Mouse (Mus musculus): ENCODE data around the gene Aldh18a1.

DNA sequence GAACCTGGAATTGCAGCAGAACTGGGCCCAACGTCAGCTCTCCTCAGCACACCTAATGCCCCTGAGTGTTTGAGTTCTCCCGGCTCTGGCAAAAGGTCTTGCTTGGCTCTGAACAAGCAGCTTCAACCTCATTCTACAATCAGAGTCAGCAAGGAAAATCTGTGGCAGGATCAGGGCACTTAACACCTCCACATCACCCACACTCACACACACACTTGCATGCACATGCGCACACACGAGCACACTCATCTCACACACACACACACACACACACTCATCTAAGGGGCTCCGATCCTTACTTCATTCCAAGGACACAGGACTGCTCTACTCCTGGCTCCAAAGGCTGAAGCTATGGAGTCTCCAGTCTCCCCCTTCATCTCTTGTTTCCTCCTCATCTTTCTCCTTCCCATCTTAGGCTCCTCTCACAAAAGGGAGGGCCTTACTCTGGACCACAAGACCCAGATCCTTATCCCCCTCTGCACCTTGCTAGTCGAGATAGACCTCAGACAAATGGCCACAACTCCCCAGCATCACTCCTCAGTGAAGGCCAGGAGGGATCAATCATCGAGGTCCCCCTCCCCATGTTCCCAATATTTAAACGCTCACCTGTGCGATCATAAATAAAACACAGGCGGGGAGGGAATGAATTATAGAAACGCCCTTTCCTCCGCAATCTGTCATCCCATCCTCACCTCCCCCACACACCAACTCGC, 77.7 kb downstream of the Aldh18a1 start:
- TF ChIP-seq POLR2A (IDR thresholded peaks at IDR 0.05; ENCODE audit: insufficient read depth, low read length) (no peak), CTCF (IDR thresholded peaks at IDR 0.05; ENCODE audit: low read depth, low read length) (no peak), EP300 (IDR thresholded peaks at IDR 0.05; ENCODE audit: insufficient read depth, low read depth, low read length) (no peak)

Measured in ES-Bruce4 (cell line).